Mouse (Mus musculus) CH12.LX (cell line): ENCODE results near the gene Soga1.

Experiments
- BHLHE40 ChIP-seq: IDR thresholded peaks from 2 replicates; pipeline ENCODE4 v1.6.1; 2011; ENCODE audit warnings: mild to moderate bottlenecking, low read depth, low read length, improper control_type of control experiment
- CHD2 ChIP-seq: IDR thresholded peaks from 2 replicates; pipeline ENCODE4 v1.6.1; 2011; ENCODE audit warnings: low read length, improper control_type of control experiment
- CTCF ChIP-seq, 2 experiments: IDR thresholded peaks in 1 of 2; conservative IDR thresholded peaks in 1 of 2; 2 replicates each; pipeline ENCODE4 v1.5.1; 2011 to 2012; ENCODE audit warnings: low read depth in 2 of 2, low read length in 2 of 2, improper control_type of control experiment in 1 of 2, inconsistent platforms in 1 of 2, mild to moderate bottlenecking in 1 of 2, moderate library complexity in 1 of 2
- GABPA ChIP-seq: IDR thresholded peaks from 2 replicates; pipeline ENCODE4 v1.6.1; 2012; ENCODE audit warnings: low read depth, low read length, improper control_type of control experiment, inconsistent platforms; ENCODE audit not compliant: insufficient replicate concordance
- JUN ChIP-seq: IDR thresholded peaks from 2 replicates; pipeline ENCODE4 v1.6.1; 2011; ENCODE audit warnings: low read depth, mild to moderate bottlenecking, low read length, improper control_type of control experiment, moderate library complexity; ENCODE audit not compliant: insufficient read depth
- MAX ChIP-seq: IDR thresholded peaks from 2 replicates; pipeline ENCODE4 v1.6.1; 2011; ENCODE audit warnings: low read length, improper control_type of control experiment
- NRF1 ChIP-seq: IDR thresholded peaks from 2 replicates; pipeline ENCODE4 v1.6.1; 2014; ENCODE audit warnings: low read depth, mild to moderate bottlenecking, inconsistent platforms, low read length, improper control_type of control experiment, moderate library complexity
- TBP ChIP-seq: conservative IDR thresholded peaks from 2 replicates; pipeline ENCODE4 v1.6.1; 2011; ENCODE audit warnings: low read depth, low read length, improper control_type of control experiment
- USF1 ChIP-seq: IDR thresholded peaks from 2 replicates; pipeline ENCODE4 v1.6.1; 2014; ENCODE audit warnings: low read depth, mild to moderate bottlenecking, inconsistent platforms, low read length, improper control_type of control experiment

DNA sequence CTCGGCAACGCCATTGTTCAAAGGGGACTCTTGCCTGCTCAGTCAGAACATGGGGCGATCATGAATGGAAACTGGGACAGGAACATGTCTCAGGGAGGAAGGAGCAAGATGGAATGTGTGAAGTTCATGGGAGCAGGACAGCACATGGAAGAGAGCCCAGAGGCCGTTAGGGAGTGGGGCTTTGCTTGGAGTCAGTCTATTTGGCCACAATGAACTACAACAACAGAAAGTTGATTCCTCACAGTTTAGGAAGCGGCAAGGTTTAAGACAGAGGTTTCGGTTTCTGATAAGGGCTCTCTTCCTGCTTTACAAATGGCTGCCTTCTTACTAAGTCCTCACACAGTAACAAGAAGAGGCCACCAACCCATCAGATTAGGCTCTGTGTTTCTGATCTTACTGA lies 111.7 kb downstream of the Soga1 start:
- TF ChIP-seq JUN (no peak), MAX (no peak), CTCF (conservative IDR thresholded peaks at IDR 0.05 in 1 of 2, IDR thresholded peaks at IDR 0.05 in 1 of 2; ENCODE audit: low read depth in 2 of 2, low read length in 2 of 2) (no peak), NRF1 (no peak), BHLHE40 (no peak), GABPA (no peak), TBP (no peak), USF1 (no peak), CHD2 (no peak)
